Mouse (Mus musculus): ENCODE data around the gene Ifna14. TPM values are rescaled to one million over a fixed set of nuclear protein-coding genes. Genes with fewer than 3 reads are reported as not detected.

Ifna14 gene
- not detected for polyA plus RNA-seq (2015; fragmentation: Illumina TruSeq; extraction: RNeasy Lipid Tissue Mini Kit (QIAGEN cat#74804); ENCODE audit: insufficient read depth, low read depth, low replicate concordance)

DNA sequence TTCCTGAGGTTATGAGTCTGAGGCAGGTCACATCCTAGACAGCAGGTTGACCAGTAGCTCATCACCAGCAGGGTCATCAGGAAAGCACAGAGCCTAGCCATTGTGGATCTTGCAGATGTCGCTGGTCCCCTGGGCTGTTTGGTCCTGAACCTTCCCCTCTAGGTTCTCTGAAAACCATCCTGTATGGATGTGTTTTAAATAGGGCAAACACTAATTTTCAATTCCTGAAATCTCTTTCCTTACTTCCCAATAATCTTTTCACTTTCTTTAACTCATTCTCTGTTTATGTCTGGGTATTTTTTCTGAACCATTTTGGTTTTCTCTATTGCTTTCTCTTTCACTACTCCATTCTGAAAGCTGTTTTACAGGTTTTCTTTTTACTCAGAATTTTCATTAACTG, at the start of gene Ifna14:
Gene Ifna14, minus strand, starts transcription at position 101 of the 400 bp plus-strand sequence.

DNA sequence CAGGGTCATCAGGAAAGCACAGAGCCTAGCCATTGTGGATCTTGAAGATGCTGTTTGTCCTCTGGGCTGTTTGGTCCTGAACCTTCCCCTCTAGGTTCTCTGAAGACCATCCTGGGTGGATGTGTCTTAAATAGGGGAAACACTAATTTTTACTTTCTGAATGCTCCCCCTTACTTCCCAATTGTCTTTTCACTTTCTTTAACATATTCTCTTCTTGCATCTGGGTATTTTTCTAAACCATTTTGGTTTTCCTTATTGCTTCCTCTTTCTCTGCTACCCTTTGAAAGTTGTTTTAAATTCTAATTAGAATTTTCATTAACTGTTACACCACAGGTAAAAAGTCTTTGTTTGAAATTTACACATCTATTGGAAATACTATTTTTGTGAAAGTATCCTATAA, 31.7 kb upstream of the Ifna14 start, which contains the start of gene Ifna12:
Gene Ifna12, minus strand, starts transcription at position 101 of the 400 bp plus-strand sequence.

DNA sequence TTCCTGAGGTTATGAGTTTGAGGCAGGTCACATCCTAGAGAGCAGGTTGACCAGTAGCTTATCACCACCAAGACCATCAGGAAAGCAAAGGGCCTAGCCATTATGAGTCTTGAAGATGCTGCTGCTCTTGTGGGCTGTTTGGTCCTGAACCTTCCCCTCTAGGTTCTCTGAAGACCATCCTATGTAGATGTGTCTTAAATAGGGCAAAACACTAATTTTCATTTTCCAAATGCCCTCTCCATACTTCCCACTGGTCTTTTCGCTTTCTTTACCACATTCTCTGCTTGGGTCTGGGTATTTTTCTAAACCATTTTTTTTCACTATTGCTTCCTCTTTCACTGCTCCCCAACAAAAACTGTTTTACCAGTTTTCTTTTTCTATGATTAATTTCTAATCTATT, 20.7 kb upstream of the Ifna14 start, which contains the start of gene Ifna9:
Gene Ifna9, minus strand, starts transcription at position 101 of the 400 bp plus-strand sequence.

DNA sequence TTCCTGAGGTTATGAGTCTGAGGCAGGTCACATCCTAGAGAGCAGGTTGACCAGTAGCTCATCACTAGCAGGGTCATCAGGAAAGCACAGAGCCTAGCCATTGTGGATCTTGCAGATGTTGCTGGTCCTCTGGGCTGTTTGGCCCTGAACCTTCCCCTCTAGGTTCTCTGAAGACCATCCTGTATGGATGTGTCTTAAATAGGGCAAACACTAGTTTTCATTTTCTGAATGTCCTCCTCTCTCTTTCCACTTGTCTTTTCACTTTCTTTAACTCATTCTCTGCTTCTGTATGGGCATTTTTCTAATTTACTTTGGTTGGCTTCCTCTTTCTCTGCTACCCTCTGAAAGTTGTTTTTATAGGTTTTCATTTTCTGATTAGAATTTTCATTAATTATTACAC, 13.5 kb downstream of the Ifna14 start, which contains the start of gene Ifna15:
Gene Ifna15, minus strand, starts transcription at position 101 of the 400 bp plus-strand sequence.

GRCm38 (mm10) chr4:88522674-88523073, 48.9 kb downstream of the Ifna14 start, which contains the start of gene Ifnb1:
Ifnb1 (minus strand) TSS chr4:88522774.

Other genes with a start within 250 kb of the Ifna14 start
- gene Hacd4, start 132.9 kb downstream of the Ifna14 start, polyA plus RNA-seq (2015; fragmentation: Illumina TruSeq; extraction: RNeasy Lipid Tissue Mini Kit (QIAGEN cat#74804); ENCODE audit: insufficient read depth, low read depth, low replicate concordance): 4.0 TPM
- gene Ifnb1, start 49.0 kb downstream of the Ifna14 start, polyA plus RNA-seq (2015; fragmentation: Illumina TruSeq; extraction: RNeasy Lipid Tissue Mini Kit (QIAGEN cat#74804); ENCODE audit: insufficient read depth, low read depth, low replicate concordance): not detected
- not detected for gene Ifna15, start 13.6 kb downstream of the Ifna14 start, polyA plus RNA-seq (2015; fragmentation: Illumina TruSeq; extraction: RNeasy Lipid Tissue Mini Kit (QIAGEN cat#74804); ENCODE audit: insufficient read depth, low read depth, low replicate concordance)
- gene Ifna9, start 20.6 kb upstream of the Ifna14 start, polyA plus RNA-seq (2015; fragmentation: Illumina TruSeq; extraction: RNeasy Lipid Tissue Mini Kit (QIAGEN cat#74804); ENCODE audit: insufficient read depth, low read depth, low replicate concordance): not detected
- gene Ifna12, start 31.6 kb upstream of the Ifna14 start, polyA plus RNA-seq (2015; fragmentation: Illumina TruSeq; extraction: RNeasy Lipid Tissue Mini Kit (QIAGEN cat#74804); ENCODE audit: insufficient read depth, low read depth, low replicate concordance): not detected
- not detected for gene C87499, start 62.6 kb upstream of the Ifna14 start, polyA plus RNA-seq (2015; fragmentation: Illumina TruSeq; extraction: RNeasy Lipid Tissue Mini Kit (QIAGEN cat#74804); ENCODE audit: insufficient read depth, low read depth, low replicate concordance)
- gene Ifna13, start 72.7 kb upstream of the Ifna14 start, polyA plus RNA-seq (2015; fragmentation: Illumina TruSeq; extraction: RNeasy Lipid Tissue Mini Kit (QIAGEN cat#74804); ENCODE audit: insufficient read depth, low read depth, low replicate concordance): not detected
- gene Ifna16, start 105.1 kb upstream of the Ifna14 start, polyA plus RNA-seq (2015; fragmentation: Illumina TruSeq; extraction: RNeasy Lipid Tissue Mini Kit (QIAGEN cat#74804); ENCODE audit: insufficient read depth, low read depth, low replicate concordance): not detected
- not detected for gene Ifna2, start 112.1 kb upstream of the Ifna14 start, polyA plus RNA-seq (2015; fragmentation: Illumina TruSeq; extraction: RNeasy Lipid Tissue Mini Kit (QIAGEN cat#74804); ENCODE audit: insufficient read depth, low read depth, low replicate concordance)
- not detected for gene Ifnab, start 119.6 kb upstream of the Ifna14 start, polyA plus RNA-seq (2015; fragmentation: Illumina TruSeq; extraction: RNeasy Lipid Tissue Mini Kit (QIAGEN cat#74804); ENCODE audit: insufficient read depth, low read depth, low replicate concordance)
- gene Gm26566, start 150.0 kb upstream of the Ifna14 start, polyA plus RNA-seq (2015; fragmentation: Illumina TruSeq; extraction: RNeasy Lipid Tissue Mini Kit (QIAGEN cat#74804); ENCODE audit: insufficient read depth, low read depth, low replicate concordance): not detected
- gene Klhl9, start 150.7 kb upstream of the Ifna14 start, polyA plus RNA-seq (2015; fragmentation: Illumina TruSeq; extraction: RNeasy Lipid Tissue Mini Kit (QIAGEN cat#74804); ENCODE audit: insufficient read depth, low read depth, low replicate concordance): 7.4 TPM
- gene Gm13271, start 183.1 kb upstream of the Ifna14 start, polyA plus RNA-seq (2015; fragmentation: Illumina TruSeq; extraction: RNeasy Lipid Tissue Mini Kit (QIAGEN cat#74804); ENCODE audit: insufficient read depth, low read depth, low replicate concordance): not detected
- not detected for gene Gm13283, start 188.3 kb upstream of the Ifna14 start, polyA plus RNA-seq (2015; fragmentation: Illumina TruSeq; extraction: RNeasy Lipid Tissue Mini Kit (QIAGEN cat#74804); ENCODE audit: insufficient read depth, low read depth, low replicate concordance)
- not detected for gene Gm13290, start 202.0 kb upstream of the Ifna14 start, polyA plus RNA-seq (2015; fragmentation: Illumina TruSeq; extraction: RNeasy Lipid Tissue Mini Kit (QIAGEN cat#74804); ENCODE audit: insufficient read depth, low read depth, low replicate concordance)
- gene Gm13289, start 205.1 kb upstream of the Ifna14 start, polyA plus RNA-seq (2015; fragmentation: Illumina TruSeq; extraction: RNeasy Lipid Tissue Mini Kit (QIAGEN cat#74804); ENCODE audit: insufficient read depth, low read depth, low replicate concordance): not detected
- not detected for gene Gm13272, start 208.1 kb upstream of the Ifna14 start, polyA plus RNA-seq (2015; fragmentation: Illumina TruSeq; extraction: RNeasy Lipid Tissue Mini Kit (QIAGEN cat#74804); ENCODE audit: insufficient read depth, low read depth, low replicate concordance)
- not detected for gene Ifnz, start 210.3 kb upstream of the Ifna14 start, polyA plus RNA-seq (2015; fragmentation: Illumina TruSeq; extraction: RNeasy Lipid Tissue Mini Kit (QIAGEN cat#74804); ENCODE audit: insufficient read depth, low read depth, low replicate concordance)
- not detected for gene Gm13276, start 213.9 kb upstream of the Ifna14 start, polyA plus RNA-seq (2015; fragmentation: Illumina TruSeq; extraction: RNeasy Lipid Tissue Mini Kit (QIAGEN cat#74804); ENCODE audit: insufficient read depth, low read depth, low replicate concordance)
- not detected for gene Gm13277, start 216.8 kb upstream of the Ifna14 start, polyA plus RNA-seq (2015; fragmentation: Illumina TruSeq; extraction: RNeasy Lipid Tissue Mini Kit (QIAGEN cat#74804); ENCODE audit: insufficient read depth, low read depth, low replicate concordance)
- not detected for gene Gm13278, start 219.8 kb upstream of the Ifna14 start, polyA plus RNA-seq (2015; fragmentation: Illumina TruSeq; extraction: RNeasy Lipid Tissue Mini Kit (QIAGEN cat#74804); ENCODE audit: insufficient read depth, low read depth, low replicate concordance)
- gene Gm13275, start 222.7 kb upstream of the Ifna14 start, polyA plus RNA-seq (2015; fragmentation: Illumina TruSeq; extraction: RNeasy Lipid Tissue Mini Kit (QIAGEN cat#74804); ENCODE audit: insufficient read depth, low read depth, low replicate concordance): not detected
- gene Gm13279, start 225.6 kb upstream of the Ifna14 start, polyA plus RNA-seq (2015; fragmentation: Illumina TruSeq; extraction: RNeasy Lipid Tissue Mini Kit (QIAGEN cat#74804); ENCODE audit: insufficient read depth, low read depth, low replicate concordance): not detected
- not detected for gene Gm13285, start 227.9 kb upstream of the Ifna14 start, polyA plus RNA-seq (2015; fragmentation: Illumina TruSeq; extraction: RNeasy Lipid Tissue Mini Kit (QIAGEN cat#74804); ENCODE audit: insufficient read depth, low read depth, low replicate concordance)
- gene Gm13287, start 231.5 kb upstream of the Ifna14 start, polyA plus RNA-seq (2015; fragmentation: Illumina TruSeq; extraction: RNeasy Lipid Tissue Mini Kit (QIAGEN cat#74804); ENCODE audit: insufficient read depth, low read depth, low replicate concordance): not detected
- not detected for gene Gm13288, start 233.7 kb upstream of the Ifna14 start, polyA plus RNA-seq (2015; fragmentation: Illumina TruSeq; extraction: RNeasy Lipid Tissue Mini Kit (QIAGEN cat#74804); ENCODE audit: insufficient read depth, low read depth, low replicate concordance)
- gene Ifna7, start 244.4 kb upstream of the Ifna14 start, polyA plus RNA-seq (2015; fragmentation: Illumina TruSeq; extraction: RNeasy Lipid Tissue Mini Kit (QIAGEN cat#74804); ENCODE audit: insufficient read depth, low read depth, low replicate concordance): not detected
- gene Ifna11, start 248.2 kb upstream of the Ifna14 start, polyA plus RNA-seq (2015; fragmentation: Illumina TruSeq; extraction: RNeasy Lipid Tissue Mini Kit (QIAGEN cat#74804); ENCODE audit: insufficient read depth, low read depth, low replicate concordance): not detected